Mouse (Mus musculus) CD4-positive naive resting alpha-beta T cell, adult 57 days (primary cell): Measurements from ENCODE around the gene Fip1l1. TPM values are rescaled to one million over a fixed set of nuclear protein-coding genes. Genes with fewer than 3 reads are reported as not detected.

ENCODE experiments used
- total RNA-seq: library from RNA; stranded (reverse); gene quantifications from one replicate; pipeline ENCODE4 v1.2.4, GENCODE M21; 2023

Fip1l1 gene
- total RNA-seq, result 154 TPM

GRCm38 (mm10) chr5:74535240-74536021 is at the start of gene Fip1l1:
TSS of gene Fip1l1 (plus strand) at chr5:74535449.

DNA sequence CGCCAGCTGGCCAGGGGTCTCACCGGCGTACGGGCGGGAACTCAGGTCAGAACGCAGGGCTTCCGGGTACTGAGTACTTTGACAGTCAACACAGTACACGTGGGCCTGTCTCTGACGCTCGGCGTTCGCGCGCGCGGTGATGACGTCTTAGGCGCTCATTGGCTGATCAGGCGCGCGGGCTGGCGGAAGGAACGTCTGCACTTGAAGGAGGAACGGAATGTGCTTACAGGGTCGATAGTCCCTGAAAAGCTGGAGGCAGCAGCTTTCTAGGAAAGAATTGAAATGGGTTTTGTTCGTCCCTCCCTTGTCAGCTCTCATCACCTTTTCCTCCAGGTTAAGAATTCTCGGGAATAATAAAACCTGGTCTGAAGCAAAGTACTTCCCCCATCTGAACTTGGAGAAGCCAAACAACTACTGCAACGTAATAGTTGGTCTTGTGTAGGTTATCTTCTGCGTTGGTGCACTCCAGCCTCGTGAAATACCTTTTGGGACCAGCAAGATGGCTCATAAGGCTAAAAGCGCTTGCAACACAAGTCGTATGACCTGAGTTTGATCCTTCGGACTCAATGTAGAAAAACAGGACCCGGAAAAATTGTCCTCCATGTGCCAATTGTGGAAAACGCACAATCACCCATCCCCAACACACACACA is 3.5 kb upstream of the Fip1l1 start, which contains the start of gene Scfd2:
Gene Scfd2, minus strand, starts transcription at position 130 of the 651 bp plus-strand sequence.

Other genes with a start within 250 kb of the Fip1l1 start
- 36.6 TPM for gene Scfd2, start 3.7 kb upstream of the Fip1l1 start, total RNA-seq
- not detected for gene Lnx1, start 167.5 kb downstream of the Fip1l1 start, total RNA-seq